In the genomic region with DNA sequence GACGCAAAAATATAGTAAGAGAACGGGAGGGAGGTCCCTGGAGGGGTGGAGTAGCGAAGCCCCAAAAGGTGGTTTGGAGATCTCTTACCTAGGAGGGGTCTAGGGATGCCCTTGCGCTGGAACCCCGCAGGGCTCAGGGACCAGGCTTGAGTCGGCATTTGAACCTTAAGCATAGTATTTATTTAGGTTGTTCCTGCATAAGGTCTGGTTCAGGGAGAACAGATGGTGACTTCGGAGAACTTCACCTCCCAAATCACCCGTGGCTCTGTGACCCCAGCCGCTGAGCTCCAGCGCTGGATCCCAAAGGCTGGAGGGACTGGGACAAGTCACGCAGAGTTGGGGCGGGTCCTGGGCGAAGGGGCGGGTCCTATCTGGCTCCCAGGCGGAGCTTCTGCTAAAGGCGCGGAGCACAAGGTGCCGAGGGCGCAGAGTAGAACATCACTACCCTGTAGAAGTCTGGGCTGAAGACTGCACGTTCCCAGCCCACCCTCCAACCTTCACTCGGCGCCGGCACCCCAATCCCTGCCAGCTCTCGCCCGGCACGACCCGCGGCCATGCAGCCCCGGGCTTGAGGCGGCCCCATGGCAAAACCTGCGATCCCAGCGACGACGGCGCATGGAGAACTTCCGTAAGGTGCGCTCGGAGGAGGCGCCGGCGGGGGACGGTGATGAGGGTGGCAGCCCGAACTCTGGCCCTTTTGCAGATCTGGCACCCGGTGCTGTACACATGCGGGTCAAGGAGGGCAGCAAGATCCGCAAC, we compare ENCODE assay signal across 8 mouse cellular contexts. TPM values are rescaled to one million over a fixed set of nuclear protein-coding genes. Genes with fewer than 3 reads are reported as not detected.
DNase-seq lines count a peak whose midpoint lies in the region; ATAC-seq and TF ChIP-seq lines count a peak whose summit lies in the region.

Gene Rpp25, plus strand, starts transcription at position 405 of the 759 bp plus-strand sequence.

- peak; percentile 50 for DNase-seq in Muller cell, postnatal 12 days (ENCODE audit: inconsistent ontology term)
- DNase-seq in frontal cortex, postnatal 14 days (ENCODE audit: low spot score in 2 of 2), result peak; percentile 42 to 53
- DNase-seq in left cerebral cortex, postnatal 14 days (ENCODE audit: low spot score in 2 of 2), result peak in 1 of 2 experiments; percentile 55
- peak; percentile 64 for DNase-seq in midbrain, embryonic 10.5 days (ENCODE audit: low spot score)

- H3K27me3 ChIP-seq in hindbrain, embryonic 13.5 days, result peaks cover 63% of the 10 kb centered on the region
- peaks cover 86% of the 10 kb centered on the region for H3K27me3 ChIP-seq in midbrain, embryonic 10.5 days (ENCODE audit: low read depth, poor library complexity, severe bottlenecking)
- peaks cover 48% of the 10 kb centered on the region for H3K27me3 ChIP-seq in stomach, embryonic 14.5 days (ENCODE audit: control insufficient read depth, insufficient read depth, low read length)

- H3K4me2 ChIP-seq in hindbrain, embryonic 13.5 days, result peak within 1 kb of the TSS; percentile 87
- peak within 1 kb of the TSS; percentile 98 for H3K4me2 ChIP-seq in stomach, embryonic 14.5 days (replicated peaks; ENCODE audit: low read depth, low read length)

- peak within 1 kb of the TSS; percentile 56 for H3K4me3 ChIP-seq in bone marrow macrophage, adult 2 months (ENCODE audit: insufficient read depth, low read length)
- peak within 1 kb of the TSS; percentile 46 for H3K4me3 ChIP-seq in hindbrain, embryonic 13.5 days
- H3K4me3 ChIP-seq in midbrain, embryonic 10.5 days, result peak within 1 kb of the TSS; percentile 59
- H3K4me3 ChIP-seq in stomach, embryonic 14.5 days (ENCODE audit: low read depth, low read length), result peak within 1 kb of the TSS; percentile 48

- H3K36me3 ChIP-seq in hindbrain, embryonic 13.5 days, result no peaks in the 10 kb centered on the region
- no peaks in the 10 kb centered on the region for H3K36me3 ChIP-seq in midbrain, embryonic 10.5 days
- no peaks in the 10 kb centered on the region for H3K36me3 ChIP-seq in stomach, embryonic 14.5 days (ENCODE audit: control insufficient read depth, insufficient read depth, low read length)

- no peaks in the 10 kb centered on the region for H3K4me1 ChIP-seq in bone marrow macrophage, adult 2 months (ENCODE audit: control insufficient read depth, insufficient read depth, low read length)
- peaks cover 74% of the 10 kb centered on the region for H3K4me1 ChIP-seq in hindbrain, embryonic 13.5 days (replicated peaks)
- peaks cover 53% of the 10 kb centered on the region for H3K4me1 ChIP-seq in midbrain, embryonic 10.5 days
- H3K4me1 ChIP-seq in stomach, embryonic 14.5 days (ENCODE audit: control insufficient read depth, insufficient read depth, low read length), result peaks cover 17% of the 10 kb centered on the region; the same call in 1 of the 2 replicates

- ATAC-seq in hindbrain, embryonic 13.5 days (ENCODE audit: low FRiP score), result peak; percentile 59
- 0 out of 2 replicates have a peak, but pooled peaks have one; percentile 65 for ATAC-seq in stomach, embryonic 14.5 days (ENCODE audit: insufficient number of reproducible peaks, insufficient read depth, low FRiP score, low read depth)
- ATAC-seq in inflammation-experienced regulatory T-cells, adult 6 months, result no peak

- no peak for TF ChIP-seq CTCF in bone marrow macrophage, adult 2 months (IDR thresholded peaks at IDR 0.05; ENCODE audit: low read depth, low read length)

- under 1% methylated on average over 46 of the region's 46 CpGs for WGBS in hindbrain, embryonic 13.5 days
- under 1% methylated on average over 46 of the region's 46 CpGs for WGBS in midbrain, embryonic 10.5 days
- under 1% methylated on average over 46 of the region's 46 CpGs for WGBS in stomach, embryonic 14.5 days

- no peak within 1 kb of the TSS for H3K27ac ChIP-seq in bone marrow macrophage, adult 2 months (ENCODE audit: insufficient read depth, low read depth, low read length)
- H3K27ac ChIP-seq in hindbrain, embryonic 13.5 days, result peak within 1 kb of the TSS; percentile 90
- peak within 1 kb of the TSS; percentile 24; the same call in 1 of the 2 replicates for H3K27ac ChIP-seq in midbrain, embryonic 10.5 days (replicated peaks)
- H3K27ac ChIP-seq in stomach, embryonic 14.5 days (ENCODE audit: low read length), result no peak within 1 kb of the TSS; the same call in 1 of the 2 replicates

- H3K9me3 ChIP-seq in hindbrain, embryonic 13.5 days, result no peaks in the 10 kb centered on the region
- no peaks in the 10 kb centered on the region for H3K9me3 ChIP-seq in midbrain, embryonic 10.5 days (replicated peaks)
- H3K9me3 ChIP-seq in stomach, embryonic 14.5 days (ENCODE audit: control insufficient read depth, low read depth, low read length), result no peaks in the 10 kb centered on the region

- no peak for TF ChIP-seq POLR2A in bone marrow macrophage, adult 2 months (IDR thresholded peaks at IDR 0.05; ENCODE audit: borderline replicate concordance, low read depth, low read length)

- H3K9ac ChIP-seq in hindbrain, embryonic 13.5 days, result peak within 1 kb of the TSS; percentile 69
- H3K9ac ChIP-seq in stomach, embryonic 14.5 days (replicated peaks; ENCODE audit: low read depth, low read length), result peak within 1 kb of the TSS; percentile 25; the same call in 1 of the 2 replicates

- intact Hi-C loops in left cerebral cortex, postnatal 14 days (cut with DNase I), result no loop called here

RNA-seq across cellular contexts. Expression of gene Rpp25, which starts in this region (rescaled TPM):
- not detected in 2 replicates for polyA plus RNA-seq in bone marrow macrophage, adult 2 months (2012; ENCODE audit: insufficient read depth, insufficient read length, missing spikeins)
- 15.6 and 16.2 TPM in 2 replicates for polyA plus RNA-seq in hindbrain, embryonic 13.5 days (2015; fragmentation: Nextera tagmentation; extraction: Ambion mirVana)
- total RNA-seq in left cerebral cortex, postnatal 14 days (2021), result 10 to 100 TPM; 15.2 to 16.4 TPM
- 2.5 and 9.3 TPM in 2 replicates for polyA plus RNA-seq in midbrain, embryonic 10.5 days (2016; fragmentation: Nextera tagmentation; extraction: Ambion mirVana)
- polyA plus RNA-seq in stomach, embryonic 14.5 days (2014; fragmentation: Nextera tagmentation; extraction: Ambion mirVana), result 3.8 and 4.8 TPM in 2 replicates
- polyA plus RNA-seq in inflammation-experienced regulatory T-cells, adult 6 months (2017; shearing (Covaris generic)), result not detected

Comparison
In these comparisons a context has a peak if more than half of its experiments do, and no peak if none do; other contexts are left out.
1. H3K27ac ChIP-seq: peak in hindbrain, embryonic 13.5 days (single experiment) and midbrain, embryonic 10.5 days (single experiment); none in bone marrow macrophage, adult 2 months (single experiment) and stomach, embryonic 14.5 days (single experiment).
2. Peak in every context shown above with its lines, with median percentiles within 50 percentile points of each other: H3K4me3 ChIP-seq.